Mouse (Mus musculus): ENCODE results near the gene Dbnl. TPM values are rescaled to one million over a fixed set of nuclear protein-coding genes. Genes with fewer than 3 reads are reported as not detected.

The Dbnl gene
- 123 and 137 TPM in 2 replicates for polyA plus RNA-seq (2014; fragmentation: Nextera tagmentation; extraction: Ambion mirVana)

DNA sequence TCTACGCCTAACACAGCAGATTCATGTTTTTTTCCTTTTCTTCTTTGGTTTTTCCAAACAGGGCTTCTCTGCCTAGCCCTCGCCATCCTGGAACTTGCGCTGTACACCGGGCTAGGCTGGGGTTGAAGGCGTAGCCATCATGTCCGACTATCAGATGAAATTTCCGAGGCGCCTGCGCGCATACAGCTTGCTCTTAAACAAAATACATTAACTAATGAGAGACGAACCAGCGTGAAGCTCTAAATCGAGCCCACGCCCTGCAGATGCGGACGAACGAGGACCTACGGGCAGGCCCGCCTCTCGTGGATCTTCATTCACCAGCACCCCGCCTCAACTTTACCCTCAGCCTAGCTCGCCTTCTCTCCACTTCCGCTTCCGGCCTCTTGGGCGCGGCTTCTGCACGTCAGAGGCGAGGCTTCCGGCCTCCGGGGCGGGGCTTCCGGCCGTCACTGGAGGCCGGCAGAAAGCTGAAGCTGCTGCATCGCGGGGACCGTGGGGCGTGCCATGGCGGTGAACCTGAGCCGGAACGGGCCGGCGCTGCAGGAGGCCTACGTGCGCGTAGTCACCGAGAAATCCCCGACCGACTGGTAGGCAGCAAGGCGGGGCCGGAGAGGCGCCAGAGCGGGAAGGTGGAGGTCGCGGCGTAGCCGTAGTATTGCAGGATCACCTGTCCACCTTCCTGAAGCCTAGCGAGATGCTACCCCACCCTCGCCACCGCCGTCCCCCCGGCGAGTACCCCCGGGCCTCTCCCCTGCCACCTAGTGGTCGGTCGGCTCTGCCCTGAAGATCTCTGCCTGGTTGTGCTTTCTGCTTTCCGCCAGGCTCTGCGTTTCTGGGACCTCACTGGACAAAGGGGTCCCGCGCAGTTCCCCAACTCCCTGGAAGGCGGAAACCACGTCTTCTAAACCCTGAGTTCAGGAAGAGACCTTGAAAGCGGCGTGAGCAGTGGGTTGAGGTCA lies at the start of gene Dbnl:
Gene Dbnl (plus strand): TSS at position 433 of the 959 bp plus-strand sequence.
- under 1% methylated on average over 74 of the region's 74 CpGs for WGBS
- H3K9ac ChIP-seq (replicated peaks; ENCODE audit: low read depth, low read length) = peak within 1 kb of the TSS; percentile 90
- H3K9me3 ChIP-seq (ENCODE audit: control insufficient read depth, low read length) = no peaks in the 10 kb centered on the region
- peak within 1 kb of the TSS; percentile 87 for H3K4me3 ChIP-seq (ENCODE audit: low read depth, low read length)
- peaks cover 14% of the 10 kb centered on the region for H3K4me1 ChIP-seq (ENCODE audit: control insufficient read depth, insufficient read depth, low read length)
- peak within 1 kb of the TSS; percentile 76 for H3K27ac ChIP-seq (ENCODE audit: low read depth, low read length)
- peaks cover 5% of the 10 kb centered on the region; the same call in 1 of the 2 replicates for H3K36me3 ChIP-seq (ENCODE audit: control insufficient read depth, insufficient read depth, low read length)
- ATAC-seq (ENCODE audit: low read depth) = peak; percentile 97
- H3K4me2 ChIP-seq (ENCODE audit: low read depth, low read length) = peak within 1 kb of the TSS; percentile 77
- H3K27me3 ChIP-seq (ENCODE audit: control insufficient read depth, insufficient read depth, low read length) = no peaks in the 10 kb centered on the region

DNA sequence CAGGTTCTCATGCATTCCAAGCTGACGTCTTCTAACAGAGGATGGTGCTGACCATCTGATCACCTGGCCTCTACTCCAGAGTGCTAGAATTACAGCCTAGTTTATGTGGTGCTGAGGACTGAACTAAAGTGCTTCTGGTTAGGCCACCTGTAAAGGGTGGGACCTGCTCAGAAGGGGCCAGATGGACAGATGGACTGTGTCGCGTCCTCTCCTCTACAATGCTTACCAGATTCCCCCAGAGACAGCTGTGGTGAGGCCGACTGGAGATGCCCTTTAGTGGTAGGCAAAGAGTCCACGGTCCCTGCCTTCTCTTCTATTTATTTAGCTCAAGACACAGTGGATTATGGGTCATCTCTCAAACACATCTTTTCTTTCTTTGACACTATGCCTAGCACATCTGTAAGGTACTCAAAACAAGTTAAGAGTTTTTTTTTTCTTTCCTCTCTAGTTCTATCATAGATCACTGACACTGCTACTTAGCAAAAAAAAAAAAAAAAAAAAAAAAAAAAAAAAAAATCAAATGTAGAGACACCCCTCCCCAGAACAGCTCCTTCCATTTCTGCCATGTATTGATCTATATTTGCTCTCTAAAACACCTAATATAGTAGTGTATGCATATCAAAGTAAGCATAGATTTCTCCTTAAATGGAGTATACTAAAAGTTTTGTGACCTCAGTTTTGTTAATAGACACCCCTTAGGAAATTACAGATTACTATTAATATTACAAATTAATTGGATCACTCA lies 49.2 kb upstream of the Dbnl start:
- Histone ChIP-seq H3K4me2 (ENCODE audit: low read depth, low read length) (no peak overlapping the region), H3K27ac (ENCODE audit: low read depth, low read length) (no peak overlapping the region), H3K27me3 (ENCODE audit: control insufficient read depth, insufficient read depth, low read length) (peaks cover 4% of the 10 kb centered on the region; the same call in 1 of the 2 replicates), H3K9me3 (ENCODE audit: control insufficient read depth, low read length) (no peaks in the 10 kb centered on the region), H3K36me3 (ENCODE audit: control insufficient read depth, insufficient read depth, low read length) (no peaks in the 10 kb centered on the region), H3K4me1 (ENCODE audit: control insufficient read depth, insufficient read depth, low read length) (peaks cover 5% of the 10 kb centered on the region), H3K9ac (replicated peaks; ENCODE audit: low read depth, low read length) (no peak overlapping the region), H3K4me3 (ENCODE audit: low read depth, low read length) (no peak overlapping the region)
- 80% methylated on average over 5 of the region's 5 CpGs for WGBS
- ATAC-seq (ENCODE audit: low read depth) = no peak

DNA sequence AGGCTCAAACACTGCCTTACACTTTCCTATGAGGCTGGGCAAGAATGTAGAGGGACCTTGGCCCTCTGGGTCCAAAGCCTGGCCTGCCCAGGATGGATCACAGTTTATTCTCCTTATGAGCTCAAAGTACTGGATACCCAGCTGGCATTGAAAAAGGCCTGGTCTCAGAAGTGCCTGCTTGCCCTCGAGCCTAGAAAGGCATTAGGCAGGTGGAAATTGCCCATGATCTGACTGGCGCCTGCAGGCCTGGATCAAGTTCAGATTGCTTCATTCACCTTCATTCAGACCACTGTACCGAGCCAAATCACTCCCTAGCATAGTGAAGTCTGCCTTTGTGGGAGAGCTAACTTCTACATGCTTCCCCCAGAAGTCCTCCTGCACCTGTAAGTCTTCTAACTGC lies 48.4 kb upstream of the Dbnl start:
- ATAC-seq (ENCODE audit: low read depth) = no peak
- H3K27ac ChIP-seq (ENCODE audit: low read depth, low read length) = no peak overlapping the region
- H3K27me3 ChIP-seq (ENCODE audit: control insufficient read depth, insufficient read depth, low read length) = peaks cover 4% of the 10 kb centered on the region; the same call in 1 of the 2 replicates
- peak overlapping the region; percentile 87 for H3K4me2 ChIP-seq (ENCODE audit: low read depth, low read length)
- no peaks in the 10 kb centered on the region for H3K9me3 ChIP-seq (ENCODE audit: control insufficient read depth, low read length)
- peak overlapping the region; percentile 76; the same call in 1 of the 2 replicates for H3K4me3 ChIP-seq (ENCODE audit: low read depth, low read length)
- no peak overlapping the region for H3K9ac ChIP-seq (replicated peaks; ENCODE audit: low read depth, low read length)
- H3K4me1 ChIP-seq (ENCODE audit: control insufficient read depth, insufficient read depth, low read length) = peaks cover 5% of the 10 kb centered on the region
- no peaks in the 10 kb centered on the region for H3K36me3 ChIP-seq (ENCODE audit: control insufficient read depth, insufficient read depth, low read length)
- 60% methylated on average over 3 of the region's 3 CpGs for WGBS

DNA sequence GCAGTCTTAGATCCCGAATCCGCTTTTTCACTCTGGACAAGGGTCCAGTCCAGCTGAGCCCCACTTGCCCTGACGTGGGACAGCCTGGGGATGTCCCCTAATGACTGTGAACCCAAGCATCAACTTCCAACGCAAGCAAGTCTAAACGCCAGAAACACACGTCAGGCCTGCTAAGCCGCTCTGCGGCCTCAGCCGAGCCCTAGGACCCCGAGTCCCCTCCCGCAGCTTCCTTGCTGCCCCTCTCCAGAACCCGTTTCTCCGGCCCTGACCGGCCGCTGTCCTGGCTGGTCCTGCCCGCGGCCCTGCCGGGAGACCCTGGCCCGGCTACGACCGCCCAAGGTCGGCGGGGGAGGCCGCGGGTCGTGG lies 47.7 kb upstream of the Dbnl start:
- peak; percentile 71 for ATAC-seq (ENCODE audit: low read depth)
- H3K9me3 ChIP-seq (ENCODE audit: control insufficient read depth, low read length) = no peaks in the 10 kb centered on the region
- WGBS = 2% methylated on average over 20 of the region's 26 CpGs
- H3K9ac ChIP-seq (replicated peaks; ENCODE audit: low read depth, low read length) = peak overlapping the region; percentile 83
- peaks cover 4% of the 10 kb centered on the region; the same call in 1 of the 2 replicates for H3K27me3 ChIP-seq (ENCODE audit: control insufficient read depth, insufficient read depth, low read length)
- H3K4me2 ChIP-seq (ENCODE audit: low read depth, low read length) = peak overlapping the region; percentile 87
- no peaks in the 10 kb centered on the region for H3K36me3 ChIP-seq (ENCODE audit: control insufficient read depth, insufficient read depth, low read length)
- H3K4me1 ChIP-seq (ENCODE audit: control insufficient read depth, insufficient read depth, low read length) = peaks cover 5% of the 10 kb centered on the region
- peak overlapping the region; percentile 71 for H3K27ac ChIP-seq (ENCODE audit: low read depth, low read length)
- peak overlapping the region; percentile 76 for H3K4me3 ChIP-seq (ENCODE audit: low read depth, low read length)

DNA sequence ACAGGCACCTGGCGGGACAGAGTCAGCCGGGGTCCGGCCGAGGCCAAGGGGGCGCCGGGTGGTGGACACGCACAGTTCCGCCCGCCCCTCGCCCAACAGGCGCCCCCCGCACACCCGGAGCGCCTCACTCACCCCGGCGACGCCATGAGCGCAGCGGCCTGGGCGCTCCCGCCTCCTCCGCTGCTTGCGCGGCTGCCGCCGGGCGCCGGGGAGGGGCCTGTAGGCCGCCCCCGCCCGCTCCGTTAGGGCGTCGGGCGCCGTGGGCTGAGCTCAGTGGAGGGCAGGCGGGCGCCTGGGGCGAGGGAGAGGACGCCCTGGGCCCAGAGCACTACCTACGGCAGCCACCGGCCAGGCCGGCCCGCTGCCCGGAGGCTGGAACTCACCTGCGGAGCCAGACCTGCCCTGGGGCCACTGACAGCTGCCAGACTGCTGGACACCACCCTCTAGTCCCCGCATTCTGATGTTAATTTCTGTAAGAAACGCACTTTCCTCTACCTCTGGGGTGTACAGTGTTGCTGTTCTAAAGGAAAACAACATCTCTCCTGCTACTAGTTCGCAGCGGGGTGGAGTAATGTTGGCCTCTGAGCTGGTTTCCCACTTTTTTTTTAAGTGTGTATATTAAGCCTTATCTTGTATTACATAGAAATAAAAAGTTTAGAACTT lies 47.2 kb upstream of the Dbnl start:
- peak overlapping the region; percentile 83 for H3K9ac ChIP-seq (replicated peaks; ENCODE audit: low read depth, low read length)
- peak overlapping the region; percentile 76 for H3K4me3 ChIP-seq (ENCODE audit: low read depth, low read length)
- H3K27me3 ChIP-seq (ENCODE audit: control insufficient read depth, insufficient read depth, low read length) = peaks cover 4% of the 10 kb centered on the region; the same call in 1 of the 2 replicates
- peak overlapping the region; percentile 71 for H3K27ac ChIP-seq (ENCODE audit: low read depth, low read length)
- H3K4me1 ChIP-seq (ENCODE audit: control insufficient read depth, insufficient read depth, low read length) = peaks cover 5% of the 10 kb centered on the region
- H3K4me2 ChIP-seq (ENCODE audit: low read depth, low read length) = peak overlapping the region; percentile 87
- WGBS = under 1% methylated on average over 42 of the region's 50 CpGs
- no peaks in the 10 kb centered on the region for H3K36me3 ChIP-seq (ENCODE audit: control insufficient read depth, insufficient read depth, low read length)
- peak; percentile 94 for ATAC-seq (ENCODE audit: low read depth)
- no peaks in the 10 kb centered on the region for H3K9me3 ChIP-seq (ENCODE audit: control insufficient read depth, low read length)

DNA sequence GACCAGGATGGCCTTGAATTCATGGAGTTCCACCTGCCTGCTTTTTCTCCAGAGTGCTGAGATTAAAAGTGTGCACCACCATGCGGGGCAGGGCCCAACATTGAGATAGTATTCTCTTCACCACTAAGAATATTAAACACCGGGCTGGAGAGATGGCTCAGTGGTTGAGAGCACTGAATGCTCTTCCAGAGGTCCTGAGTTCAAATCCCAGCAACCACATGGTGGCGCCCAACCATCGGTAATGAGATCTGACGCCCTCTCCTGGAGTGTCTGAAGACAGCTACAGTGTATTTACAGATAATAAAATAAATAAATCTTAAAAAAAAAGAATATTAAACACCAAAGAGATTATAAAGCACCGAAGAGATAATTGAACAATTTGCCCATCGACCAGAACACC lies 46.2 kb upstream of the Dbnl start:
- no peak overlapping the region for H3K27ac ChIP-seq (ENCODE audit: low read depth, low read length)
- H3K9me3 ChIP-seq (ENCODE audit: control insufficient read depth, low read length) = no peaks in the 10 kb centered on the region
- ATAC-seq (ENCODE audit: low read depth) = no peak
- H3K9ac ChIP-seq (replicated peaks; ENCODE audit: low read depth, low read length) = no peak overlapping the region
- WGBS = 75% methylated on average over 7 of the region's 7 CpGs
- peaks cover 5% of the 10 kb centered on the region for H3K4me1 ChIP-seq (ENCODE audit: control insufficient read depth, insufficient read depth, low read length)
- H3K4me3 ChIP-seq (ENCODE audit: low read depth, low read length) = no peak overlapping the region
- peaks cover 4% of the 10 kb centered on the region; the same call in 1 of the 2 replicates for H3K27me3 ChIP-seq (ENCODE audit: control insufficient read depth, insufficient read depth, low read length)
- no peaks in the 10 kb centered on the region for H3K36me3 ChIP-seq (ENCODE audit: control insufficient read depth, insufficient read depth, low read length)
- no peak overlapping the region for H3K4me2 ChIP-seq (ENCODE audit: low read depth, low read length)

DNA sequence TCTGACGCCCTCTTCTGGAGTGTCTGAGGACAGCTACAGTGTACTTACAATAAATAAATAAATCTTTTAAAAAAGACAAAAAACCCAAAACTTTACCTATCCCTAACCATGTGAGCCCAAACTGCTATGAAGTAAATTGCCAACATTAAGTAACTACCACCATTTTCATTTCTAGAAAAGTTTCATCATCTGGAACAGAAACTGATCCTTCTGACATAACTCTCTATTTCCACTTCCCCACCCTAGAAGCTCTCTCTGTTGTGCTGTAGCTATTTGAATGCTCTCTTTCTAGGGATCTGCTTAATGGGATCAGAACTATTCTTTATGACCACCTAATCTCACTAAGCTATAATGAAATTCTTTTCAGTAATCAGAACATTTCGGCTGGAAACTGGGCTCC lies 43.3 kb upstream of the Dbnl start:
- H3K27me3 ChIP-seq (ENCODE audit: control insufficient read depth, insufficient read depth, low read length) = peaks cover 4% of the 10 kb centered on the region; the same call in 1 of the 2 replicates
- H3K4me3 ChIP-seq (ENCODE audit: low read depth, low read length) = no peak overlapping the region
- no peak overlapping the region for H3K27ac ChIP-seq (ENCODE audit: low read depth, low read length)
- no peaks in the 10 kb centered on the region for H3K36me3 ChIP-seq (ENCODE audit: control insufficient read depth, insufficient read depth, low read length)
- no peak overlapping the region for H3K9ac ChIP-seq (replicated peaks; ENCODE audit: low read depth, low read length)
- H3K4me2 ChIP-seq (ENCODE audit: low read depth, low read length) = no peak overlapping the region
- 81% methylated on average over 2 of the region's 2 CpGs for WGBS
- peaks cover 3% of the 10 kb centered on the region for H3K4me1 ChIP-seq (ENCODE audit: control insufficient read depth, insufficient read depth, low read length)
- no peak for ATAC-seq (ENCODE audit: low read depth)
- no peaks in the 10 kb centered on the region for H3K9me3 ChIP-seq (ENCODE audit: control insufficient read depth, low read length)

DNA sequence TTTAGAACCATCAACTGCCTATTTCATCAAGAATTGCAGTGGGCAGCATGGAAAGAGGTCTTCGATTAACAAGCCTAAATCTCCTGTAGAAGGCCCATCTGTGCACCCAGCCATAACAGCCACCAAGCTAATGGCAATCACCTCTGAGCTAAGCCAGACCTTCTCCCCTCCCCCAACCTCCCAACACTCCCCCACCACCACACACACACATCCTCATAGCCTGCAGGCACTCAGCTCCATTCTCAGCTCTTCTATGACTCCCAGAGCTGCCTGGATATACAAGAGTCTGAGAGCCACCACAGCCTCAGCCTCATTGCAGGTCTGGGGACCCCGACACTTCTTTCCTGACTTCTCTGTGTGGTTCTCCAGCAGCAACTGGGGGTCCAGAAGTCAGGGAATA lies 34.5 kb upstream of the Dbnl start:
- Histone ChIP-seq H3K27me3 (ENCODE audit: control insufficient read depth, insufficient read depth, low read length) (no peaks in the 10 kb centered on the region), H3K4me2 (ENCODE audit: low read depth, low read length) (no peak overlapping the region), H3K4me3 (ENCODE audit: low read depth, low read length) (no peak overlapping the region), H3K9me3 (ENCODE audit: control insufficient read depth, low read length) (no peaks in the 10 kb centered on the region), H3K27ac (ENCODE audit: low read depth, low read length) (no peak overlapping the region), H3K36me3 (ENCODE audit: control insufficient read depth, insufficient read depth, low read length) (no peaks in the 10 kb centered on the region), H3K9ac (replicated peaks; ENCODE audit: low read depth, low read length) (no peak overlapping the region), H3K4me1 (ENCODE audit: control insufficient read depth, insufficient read depth, low read length) (no peaks in the 10 kb centered on the region)
- no peak for ATAC-seq (ENCODE audit: low read depth)
- 89% methylated on average over 2 of the region's 2 CpGs for WGBS

Data from neural tube, embryonic 14.5 days (tissue).